In genomic region chr8:122727412-122727811, GRCm38 (mm10) we compare ENCODE assay signal across 22 mouse cellular contexts. TPM values are rescaled to one million over a fixed set of nuclear protein-coding genes. Genes with fewer than 3 reads are reported as not detected.
A peak's percentile ranks its signal among the peaks of the same experiment; 100 is the strongest.
DNase-seq lines count a peak whose midpoint lies in the region; ATAC-seq and TF ChIP-seq lines count a peak whose summit lies in the region.
"Had no signal": no experiment of that assay in that cellular context is flagged by ENCODE, and none has a peak within 500 bp of the region (broad histone marks: within the 10 kb centered on the region; RNA-seq: fewer than 3 reads in every experiment).

No protein-coding gene starts in this region.

- no peak; the same call in none of the 2 replicates for TF ChIP-seq RAD21 in CH12.LX (IDR thresholded peaks at IDR 0.05; ENCODE audit: low read depth, low read length)

- no peaks in the 10 kb centered on the region for H3K79me2 ChIP-seq in CH12.LX (replicated peaks; ENCODE audit: control insufficient read depth, extremely low read depth, insufficient read depth, poor library complexity, severe bottlenecking)

- no peak overlapping the region for H3K4me2 ChIP-seq in embryonic facial prominence, embryonic 14.5 days (ENCODE audit: low read depth, low read length)
- no peak overlapping the region for H3K4me2 ChIP-seq in CH12.LX (ENCODE audit: insufficient read depth, low read depth, poor library complexity, severe bottlenecking)
- H3K4me2 ChIP-seq: embryonic facial prominence, embryonic 15.5 days; limb, embryonic 15.5 days; midbrain, embryonic 12.5 days had no signal

- no peak for TF ChIP-seq EP300 in CH12.LX (IDR thresholded peaks at IDR 0.05; ENCODE audit: low read length)

- H3K9me3 ChIP-seq in embryonic facial prominence, embryonic 14.5 days (ENCODE audit: control insufficient read depth, low read length): no peaks in the 10 kb centered on the region
- no peaks in the 10 kb centered on the region for H3K9me3 ChIP-seq in embryonic facial prominence, embryonic 10.5 days
- no peaks in the 10 kb centered on the region for H3K9me3 ChIP-seq in CH12.LX (replicated peaks; ENCODE audit: low read length)
- H3K9me3 ChIP-seq: embryonic facial prominence, embryonic 15.5 days; hindbrain, embryonic 10.5 days; limb, embryonic 15.5 days; midbrain, embryonic 12.5 days had no signal

- no peaks in the 10 kb centered on the region for H3K36me3 ChIP-seq in embryonic facial prominence, embryonic 14.5 days (ENCODE audit: control insufficient read depth, insufficient read depth, low read length)
- no peaks in the 10 kb centered on the region for H3K36me3 ChIP-seq in embryonic facial prominence, embryonic 10.5 days (replicated peaks)
- H3K36me3 ChIP-seq in CH12.LX (replicated peaks in 1 of 2; ENCODE audit: control insufficient read depth in 1 of 2, insufficient read depth in 1 of 2, low read length in 1 of 2): no peaks in the 10 kb centered on the region
- H3K36me3 ChIP-seq: embryonic facial prominence, embryonic 15.5 days; hindbrain, embryonic 10.5 days; limb, embryonic 15.5 days; midbrain, embryonic 12.5 days had no signal

- H3K27ac ChIP-seq in embryonic facial prominence, embryonic 14.5 days (replicated peaks; ENCODE audit: low read depth, low read length): no peak overlapping the region
- no peak overlapping the region for H3K27ac ChIP-seq in embryonic facial prominence, embryonic 10.5 days (replicated peaks)
- H3K27ac ChIP-seq in CH12.LX (ENCODE audit: insufficient read depth, low read depth): no peak overlapping the region
- H3K27ac ChIP-seq: embryonic facial prominence, embryonic 15.5 days; hindbrain, embryonic 10.5 days; limb, embryonic 15.5 days; midbrain, embryonic 12.5 days had no signal

- no peak for TF ChIP-seq POLR2A in CH12.LX (IDR thresholded peaks at IDR 0.05; ENCODE audit: low read depth, low read length)

- DNase-seq in embryonic facial prominence, embryonic 14.5 days (ENCODE audit: low spot score): no peak
- no peak for DNase-seq in embryonic facial prominence, embryonic 10.5 days (ENCODE audit: low spot score)
- peak; percentile 38 for DNase-seq in lung, postnatal 10 days
- DNase-seq in lung, postnatal 25 days (ENCODE audit: low spot score): no peak
- no peak for DNase-seq in CH12.LX (ENCODE audit: extremely low read depth)
- no peak for DNase-seq in retina, postnatal 1 day
- DNase-seq in urinary bladder, postnatal 25 days (ENCODE audit: low spot score): no peak
- DNase-seq: adrenal gland, adult 2 months; cerebellum, adult 8-10 months; forebrain, postnatal 0 days; heart, adult 18-20 months; kidney, adult 2 months; kidney, postnatal 10 days; lung, adult 2 months; lung, postnatal 4 days; right cerebral cortex, postnatal 14 days had no signal

- 0 out of 2 replicates have a peak, but pooled peaks cover 3% of the 10 kb centered on the region for H3K27me3 ChIP-seq in embryonic facial prominence, embryonic 14.5 days (replicated peaks; ENCODE audit: control insufficient read depth, insufficient read depth, low read length)
- H3K27me3 ChIP-seq in embryonic facial prominence, embryonic 10.5 days (replicated peaks; ENCODE audit: low read depth, poor library complexity, severe bottlenecking): peaks cover 35% of the 10 kb centered on the region; the same call in 1 of the 2 replicates
- H3K27me3 ChIP-seq in CH12.LX (replicated peaks): no peaks in the 10 kb centered on the region
- H3K27me3 ChIP-seq: embryonic facial prominence, embryonic 15.5 days; limb, embryonic 15.5 days had no signal

- WGBS in embryonic facial prominence, embryonic 14.5 days: 47% methylated on average over 5 of the region's 5 CpGs
- 58% methylated on average over 5 of the region's 5 CpGs for WGBS in embryonic facial prominence, embryonic 10.5 days

- no peak overlapping the region for H3K9ac ChIP-seq in embryonic facial prominence, embryonic 14.5 days (ENCODE audit: low read depth, low read length)
- no peak overlapping the region for H3K9ac ChIP-seq in CH12.LX (ENCODE audit: insufficient read depth, low read depth)
- H3K9ac ChIP-seq: embryonic facial prominence, embryonic 15.5 days; forebrain, postnatal 0 days; limb, embryonic 15.5 days; midbrain, embryonic 12.5 days had no signal

- ATAC-seq in embryonic facial prominence, embryonic 14.5 days (ENCODE audit: low read depth): 0 out of 2 replicates have a peak, but pooled peaks have one; percentile 26
- peak; percentile 92 for ATAC-seq in megakaryocyte progenitor cell, adult 5-6 weeks (replicated peaks; ENCODE audit: poor library complexity)
- ATAC-seq: forebrain, postnatal 0 days had no signal

- dilution Hi-C loops in CH12.LX (cut with MboI; ENCODE audit: extremely low pct_ligation_motif_present, extremely low pct_unique_long_range_greater_than_20kb, low sequenced_read_pairs): no loop called here

- no peak overlapping the region for H3K4me3 ChIP-seq in embryonic facial prominence, embryonic 14.5 days (ENCODE audit: low read depth, low read length)
- no peak overlapping the region for H3K4me3 ChIP-seq in embryonic facial prominence, embryonic 10.5 days
- H3K4me3 ChIP-seq in CH12.LX (replicated peaks in 1 of 3; ENCODE audit: low read depth in 2 of 3, low read length in 2 of 3, poor library complexity in 1 of 3): peak overlapping the region in 1 of 3 experiments; percentile 37
- H3K4me3 ChIP-seq: embryonic facial prominence, embryonic 15.5 days; hindbrain, embryonic 10.5 days; limb, embryonic 15.5 days; midbrain, embryonic 12.5 days; myocyte had no signal

- H3K4me1 ChIP-seq in embryonic facial prominence, embryonic 14.5 days (ENCODE audit: control insufficient read depth, insufficient read depth, low read length): no peaks in the 10 kb centered on the region; the same call in 1 of the 2 replicates
- H3K4me1 ChIP-seq in embryonic facial prominence, embryonic 10.5 days: peaks cover 15% of the 10 kb centered on the region
- H3K4me1 ChIP-seq in CH12.LX (ENCODE audit: control insufficient read depth in 1 of 2, insufficient read depth in 2 of 2): peaks cover 6 to 9% of the 10 kb centered on the region in 2 experiments; a peak in 3 of 4 replicates

- in situ Hi-C loops in CH12.LX (cut with MboI; ENCODE audit: low pct_ligation_motif_present, low pct_unique_long_range_greater_than_20kb, low sequenced_read_pairs): no loop called here

- TF ChIP-seq CTCF in CH12.LX (conservative IDR thresholded peaks at IDR 0.05 in 1 of 2, IDR thresholded peaks at IDR 0.05 in 1 of 2; ENCODE audit: low read depth in 2 of 2, low read length in 2 of 2): peak in 1 of 2 experiments; percentile 29; a peak in 1 of 4 replicates

TF ChIP-seq in CH12.LX, 34 proteins besides CTCF, POLR2A, EP300 and RAD21:
- TF ChIP-seq HCFC1 (IDR thresholded peaks at IDR 0.05; ENCODE audit: low read depth, low read length): peak; percentile 62; the same call in 1 of the 2 replicates
- TF ChIP-seq ELF1 (IDR thresholded peaks at IDR 0.05; ENCODE audit: low read depth, low read length): peak; percentile 34; the same call in 1 of the 2 replicates
- no peak for TF ChIP-seq SIN3A (IDR thresholded peaks at IDR 0.05; ENCODE audit: low read length)
- no peak for TF ChIP-seq KAT2A (IDR thresholded peaks at IDR 0.05; ENCODE audit: insufficient replicate concordance, low read length)
TF ChIP-seq in CH12.LX: peak in this region for 2.

RNA-seq across cellular contexts. Expression of gene Cbfa2t3, which starts 28.5 kb away (rescaled TPM):
- polyA plus RNA-seq in embryonic facial prominence, embryonic 14.5 days (2014; fragmentation: Nextera tagmentation; extraction: Ambion mirVana): 7.2 and 8.1 TPM in 2 replicates
- polyA plus RNA-seq in embryonic facial prominence, embryonic 10.5 days (2016; fragmentation: Nextera tagmentation; extraction: Ambion mirVana): 1.7 and 2.3 TPM in 2 replicates
- 2.1 and 3.4 TPM in 2 replicates for total RNA-seq in CH12.LX (2012; rRNA removed)
- 0.43 and 0.47 TPM in 2 replicates for total RNA-seq in CH12.LX (2014; rRNA removed)
- 16.5 and 22.6 TPM in 2 replicates for polyA plus RNA-seq in CH12.LX (2012; ENCODE audit: insufficient read length, low read depth)
- 19.6 and 20.7 TPM in 2 replicates for total RNA-seq in megakaryocyte progenitor cell, adult 5-6 weeks (2015)
- total RNA-seq in megakaryocyte progenitor cell, adult 5-6 weeks (2017): 11.8 and 12.3 TPM in 2 replicates

RNA-seq across cellular contexts. Expression of gene Acsf3, which starts 47.9 kb away (rescaled TPM):
- 14.0 and 17.3 TPM in 2 replicates for polyA plus RNA-seq in embryonic facial prominence, embryonic 14.5 days (2014; fragmentation: Nextera tagmentation; extraction: Ambion mirVana)
- 15.9 and 16.4 TPM in 2 replicates for polyA plus RNA-seq in embryonic facial prominence, embryonic 10.5 days (2016; fragmentation: Nextera tagmentation; extraction: Ambion mirVana)
- total RNA-seq in CH12.LX (2012; rRNA removed) (8.8 and 9.0 TPM in 2 replicates), CH12.LX (2014; rRNA removed) (2.0 and 2.2 TPM in 2 replicates)
- 10.4 and 12.7 TPM in 2 replicates for polyA plus RNA-seq in CH12.LX (2012; ENCODE audit: insufficient read length, low read depth)
- total RNA-seq in megakaryocyte progenitor cell, adult 5-6 weeks (2015): 4.5 and 5.5 TPM in 2 replicates
- 5.7 and 6.6 TPM in 2 replicates for total RNA-seq in megakaryocyte progenitor cell, adult 5-6 weeks (2017)
